Mouse (Mus musculus): ENCODE data around the gene Itpkc.

Gene Itpkc

GRCm38 (mm10) chr7:27238568-27238967, 10.1 kb upstream of the Itpkc start:
- in situ Hi-C loops (cut with MboI, MseI), result no loop called here

GRCm38 (mm10) chr7:27237527-27237926, 9.1 kb upstream of the Itpkc start:
- in situ Hi-C loops (cut with MboI, MseI), result no loop called here

- in situ Hi-C loops (cut with MboI, MseI), result no loop called here
Measured at GRCm38 (mm10) chr7:27235726-27236125, 7.3 kb upstream of the Itpkc start.

- in situ Hi-C loops (cut with MboI, MseI), result no loop called here
Measured at GRCm38 (mm10) chr7:27233300-27233699, 4.8 kb upstream of the Itpkc start.

- in situ Hi-C loops (cut with MboI, MseI), result no loop called here
Measured at GRCm38 (mm10) chr7:27232781-27233281, 4.4 kb upstream of the Itpkc start, which contains the start of gene Coq8b. Gene Coq8b (plus strand): TSS chr7:27233023.

GRCm38 (mm10) chr7:27231693-27232331, 3.4 kb upstream of the Itpkc start:
- in situ Hi-C loops (cut with MboI, MseI), result no loop called here

- in situ Hi-C loops (cut with MboI, MseI), result no loop called here
Measured at GRCm38 (mm10) chr7:27230781-27231180, 2.3 kb upstream of the Itpkc start.

- in situ Hi-C loops (cut with MboI, MseI), result no loop called here
Measured at GRCm38 (mm10) chr7:27228865-27229264, 404 bp upstream of the Itpkc start.

GRCm38 (mm10) chr7:27227676-27228075, 785 bp downstream of the Itpkc start:
- in situ Hi-C loops (cut with MboI, MseI), result no loop called here

- in situ Hi-C loops (cut with MboI, MseI), result no loop called here
Measured at GRCm38 (mm10) chr7:27227276-27227675, 1.2 kb downstream of the Itpkc start.

- in situ Hi-C loops (cut with MboI, MseI), result no loop called here
Measured at GRCm38 (mm10) chr7:27224877-27225575, 3.4 kb downstream of the Itpkc start.

GRCm38 (mm10) chr7:27222538-27222937, 5.9 kb downstream of the Itpkc start:
- in situ Hi-C loops (cut with MboI, MseI), result no loop called here

- in situ Hi-C loops (cut with MboI, MseI), result no loop called here
Measured at GRCm38 (mm10) chr7:27221939-27222338, 6.5 kb downstream of the Itpkc start.

- in situ Hi-C loops (cut with MboI, MseI), result loop anchor here (10.0 kb wide), 1 partner anchor 1765 kb away; the partner anchor contains the start of genes Eif3k and Map4k1
Measured at GRCm38 (mm10) chr7:27219937-27220336, 8.5 kb downstream of the Itpkc start.

GRCm38 (mm10) chr7:27218586-27218985, 9.9 kb downstream of the Itpkc start:
- in situ Hi-C loops (cut with MboI, MseI), result loop anchor here (10.0 kb wide), 1 partner anchor 1766 kb away; the partner anchor contains the start of genes Eif3k and Map4k1

GRCm38 (mm10) chr7:27212626-27213025, 15.8 kb downstream of the Itpkc start:
- in situ Hi-C loops (cut with MboI, MseI), result loop anchor here (10.0 kb wide), 1 partner anchor 1772 kb away; the partner anchor contains the start of genes Eif3k and Map4k1

GRCm38 (mm10) chr7:27203730-27204449, 24.6 kb downstream of the Itpkc start:
- in situ Hi-C loops (cut with MboI, MseI), result no loop called here

GRCm38 (mm10) chr7:27198779-27199178, 29.7 kb downstream of the Itpkc start:
- in situ Hi-C loops (cut with MboI, MseI), result loop anchor here (25.0 kb wide), 1 partner anchor 1461 kb away; no protein-coding TSS in a partner anchor

GRCm38 (mm10) chr7:27198355-27198754, 30.1 kb downstream of the Itpkc start:
- in situ Hi-C loops (cut with MboI, MseI), result loop anchor here (25.0 kb wide), 1 partner anchor 1461 kb away; no protein-coding TSS in a partner anchor

- in situ Hi-C loops (cut with MboI, MseI), result loop anchor here (25.0 kb wide), 1 partner anchor 1460 kb away; no protein-coding TSS in a partner anchor
Measured at GRCm38 (mm10) chr7:27197634-27198033, 30.8 kb downstream of the Itpkc start.

- in situ Hi-C loops (cut with MboI, MseI), result loop anchor here (25.0 kb wide), 1 partner anchor 1460 kb away; no protein-coding TSS in a partner anchor
Measured at GRCm38 (mm10) chr7:27197136-27197535, 31.3 kb downstream of the Itpkc start.

Measured in T-helper 1 cell (primary cell).